8 mouse cellular contexts compared by ENCODE assay signal in genomic region chr2:163397905-163398304, GRCm38 (mm10). TPM values are rescaled to one million over a fixed set of nuclear protein-coding genes. Genes with fewer than 3 reads are reported as not detected.
DNase-seq lines count a peak whose midpoint lies in the region; ATAC-seq and TF ChIP-seq lines count a peak whose summit lies in the region.

Jph2 (minus strand) TSS chr2:163397993.

- DNase-seq in forebrain, postnatal 0 days: no peak
- peak; percentile 78 for DNase-seq in embryonic facial prominence, embryonic 14.5 days (ENCODE audit: low spot score)
- DNase-seq in heart, postnatal 25 days (ENCODE audit: low spot score): peak; percentile 76
- peak; percentile 28 to 36 for DNase-seq in lung, adult 18-20 months
- DNase-seq in testis, postnatal 10 days (ENCODE audit: low spot score): peak; percentile 63
- no peak for DNase-seq in left cerebral cortex, postnatal 4 days
- no peak for DNase-seq in layer of hippocampus, adult 9-10 months (ENCODE audit: low spot score)

- H3K4me2 ChIP-seq in forebrain, embryonic 12.5 days: peak within 1 kb of the TSS; percentile 28
- H3K4me2 ChIP-seq in forebrain, postnatal 0 days (ENCODE audit: low read depth): no peak within 1 kb of the TSS; the same call in 1 of the 2 replicates
- H3K4me2 ChIP-seq in embryonic facial prominence, embryonic 14.5 days (ENCODE audit: low read depth, low read length): peak within 1 kb of the TSS; percentile 41

- H3K9me3 ChIP-seq in forebrain, embryonic 12.5 days: no peaks in the 10 kb centered on the region
- H3K9me3 ChIP-seq in forebrain, postnatal 0 days (ENCODE audit: low read length): no peaks in the 10 kb centered on the region
- H3K9me3 ChIP-seq in embryonic facial prominence, embryonic 14.5 days (ENCODE audit: control insufficient read depth, low read length): no peaks in the 10 kb centered on the region

- peaks cover 12% of the 10 kb centered on the region for H3K4me1 ChIP-seq in forebrain, embryonic 12.5 days
- H3K4me1 ChIP-seq in forebrain, postnatal 0 days (ENCODE audit: insufficient read depth): no peaks in the 10 kb centered on the region
- peaks cover 8% of the 10 kb centered on the region for H3K4me1 ChIP-seq in embryonic facial prominence, embryonic 14.5 days (ENCODE audit: control insufficient read depth, insufficient read depth, low read length)

- H3K27me3 ChIP-seq in forebrain, embryonic 12.5 days: 0 out of 2 replicates have a peak, but pooled peaks cover 3% of the 10 kb centered on the region
- no peaks in the 10 kb centered on the region for H3K27me3 ChIP-seq in forebrain, postnatal 0 days (ENCODE audit: insufficient read depth, low read length)
- no peaks in the 10 kb centered on the region for H3K27me3 ChIP-seq in embryonic facial prominence, embryonic 14.5 days (replicated peaks; ENCODE audit: control insufficient read depth, insufficient read depth, low read length)

- intact Hi-C loops in heart, postnatal 25 days (cut with DNase I): no loop called here
- intact Hi-C loops in left cerebral cortex, postnatal 4 days (cut with DNase I): no loop called here

- H3K36me3 ChIP-seq in forebrain, embryonic 12.5 days (replicated peaks): no peaks in the 10 kb centered on the region
- H3K36me3 ChIP-seq in forebrain, postnatal 0 days (ENCODE audit: insufficient read depth): no peaks in the 10 kb centered on the region
- no peaks in the 10 kb centered on the region for H3K36me3 ChIP-seq in embryonic facial prominence, embryonic 14.5 days (ENCODE audit: control insufficient read depth, insufficient read depth, low read length)

- no peak within 1 kb of the TSS for H3K4me3 ChIP-seq in forebrain, embryonic 12.5 days (replicated peaks)
- no peak within 1 kb of the TSS for H3K4me3 ChIP-seq in forebrain, postnatal 0 days (ENCODE audit: low read depth, low read length)
- H3K4me3 ChIP-seq in embryonic facial prominence, embryonic 14.5 days (ENCODE audit: low read depth, low read length): peak within 1 kb of the TSS; percentile 20

- no peak within 1 kb of the TSS; the same call in 1 of the 2 replicates for H3K9ac ChIP-seq in forebrain, embryonic 12.5 days
- H3K9ac ChIP-seq in forebrain, postnatal 0 days: no peak within 1 kb of the TSS
- H3K9ac ChIP-seq in embryonic facial prominence, embryonic 14.5 days (ENCODE audit: low read depth, low read length): peak within 1 kb of the TSS; percentile 30; the same call in 1 of the 2 replicates

- no peak for TF ChIP-seq CTCF in forebrain, postnatal 0 days (IDR thresholded peaks at IDR 0.05; ENCODE audit: low read depth)

- WGBS in forebrain, embryonic 12.5 days: 13% methylated on average over 10 of the region's 10 CpGs
- 13% methylated on average over 10 of the region's 10 CpGs for WGBS in forebrain, postnatal 0 days
- WGBS in embryonic facial prominence, embryonic 14.5 days: 5% methylated on average over 10 of the region's 10 CpGs

- no peak within 1 kb of the TSS for H3K27ac ChIP-seq in forebrain, embryonic 12.5 days
- no peak within 1 kb of the TSS for H3K27ac ChIP-seq in forebrain, postnatal 0 days (ENCODE audit: low read depth, low read length)
- H3K27ac ChIP-seq in embryonic facial prominence, embryonic 14.5 days (replicated peaks; ENCODE audit: low read depth, low read length): no peak within 1 kb of the TSS; the same call in 1 of the 2 replicates

- ATAC-seq in forebrain, embryonic 12.5 days (ENCODE audit: low FRiP score): no peak
- ATAC-seq in forebrain, postnatal 0 days: no peak
- peak; percentile 79 for ATAC-seq in embryonic facial prominence, embryonic 14.5 days (ENCODE audit: low read depth)

RNA-seq across cellular contexts. Expression of gene Jph2, which starts in this region (rescaled TPM):
- polyA plus RNA-seq in forebrain, embryonic 12.5 days (2016; fragmentation: Nextera tagmentation; extraction: Ambion mirVana): 0.18 and 0.24 TPM in 2 replicates
- 0.69 and 1.9 TPM in 2 replicates for total RNA-seq in forebrain, postnatal 0 days (2014; rRNA removed)
- 0.40 and 0.82 TPM in 2 replicates for polyA plus RNA-seq in forebrain, postnatal 0 days (2015; fragmentation: Nextera tagmentation; extraction: Ambion mirVana)
- 3.5 and 4.1 TPM in 2 replicates for polyA plus RNA-seq in embryonic facial prominence, embryonic 14.5 days (2014; fragmentation: Nextera tagmentation; extraction: Ambion mirVana)
- 100 to 1,000 TPM; 374 to 418 TPM for total RNA-seq in heart, postnatal 25 days (2021)
- total RNA-seq in left cerebral cortex, postnatal 4 days (2021): under 1 TPM; 0.54 to 0.74 TPM

Comparison
In these comparisons a context has a peak if more than half of its experiments do, and no peak if none do; other contexts are left out.
1. RNA of gene Jph2 (total RNA-seq): 374 to 418 TPM in heart, postnatal 25 days; 0.69 to 1.9 TPM in forebrain, postnatal 0 days and 0.54 to 0.74 TPM in left cerebral cortex, postnatal 4 days; every median in the first group is over 100 times any median in the second.
2. DNase-seq: peak in embryonic facial prominence, embryonic 14.5 days (single experiment), heart, postnatal 25 days (single experiment), lung, adult 18-20 months (2 of 2) and testis, postnatal 10 days (single experiment); none in forebrain, postnatal 0 days (single experiment), left cerebral cortex, postnatal 4 days (single experiment) and layer of hippocampus, adult 9-10 months (single experiment).